Mouse (Mus musculus) heart, postnatal 25 days (tissue): Measurements from ENCODE around the gene Lemd1. TPM values are rescaled to one million over a fixed set of nuclear protein-coding genes. Genes with fewer than 3 reads are reported as not detected.

ENCODE experiments used
- DNase-seq: peaks from one replicate; pipeline ENCODE4 v3.0.0; 2022; ENCODE audit warnings: low spot score
- intact Hi-C: fragments of 180-260 bp; cut with DNase I; formaldehyde crosslinking; loops from one replicate; pipeline ENCODE4 v1.15.1; 2025
- total RNA-seq, 2 experiments: library from RNA; stranded (reverse); gene quantifications; 2 replicates each; pipeline ENCODE4 v1.2.3; 2021

The Lemd1 gene
- total RNA-seq, 2 experiments from 2014 or later: not detected

DNA sequence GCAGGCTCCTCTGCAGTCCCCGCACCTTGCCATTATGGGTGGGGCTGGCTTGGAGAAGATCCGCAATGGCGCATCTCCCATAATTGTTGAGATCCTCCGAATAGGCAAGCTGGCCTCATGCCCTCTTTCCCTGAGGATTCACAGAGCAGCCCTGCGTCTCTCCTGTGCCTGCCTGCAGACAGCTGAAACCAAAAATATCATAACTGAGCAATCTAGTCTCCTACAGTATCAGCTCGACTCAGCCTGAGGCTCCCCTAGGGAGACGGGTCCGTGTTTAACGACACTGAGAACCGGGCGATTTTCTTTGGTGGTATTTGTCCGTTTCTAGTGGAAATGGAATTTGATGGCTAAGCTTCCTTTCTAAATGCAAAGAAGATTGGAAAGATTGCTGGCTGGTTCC lies 8.7 kb downstream of the Lemd1 start:
- no peak for DNase-seq
- intact Hi-C loops: no loop called here

GRCm38 (mm10) chr1:132200562-132201510 lies 9.6 kb downstream of the Lemd1 start:
- DNase-seq: no peak

GRCm38 (mm10) chr1:132201511-132201860 lies 10.3 kb downstream of the Lemd1 start:
- intact Hi-C loops: no loop called here
- DNase-seq: no peak

More at GRCm38 (mm10) chr1:132200562-132201510, 9.6 kb downstream of the Lemd1 start:
- intact Hi-C loops: no loop called here

DNA sequence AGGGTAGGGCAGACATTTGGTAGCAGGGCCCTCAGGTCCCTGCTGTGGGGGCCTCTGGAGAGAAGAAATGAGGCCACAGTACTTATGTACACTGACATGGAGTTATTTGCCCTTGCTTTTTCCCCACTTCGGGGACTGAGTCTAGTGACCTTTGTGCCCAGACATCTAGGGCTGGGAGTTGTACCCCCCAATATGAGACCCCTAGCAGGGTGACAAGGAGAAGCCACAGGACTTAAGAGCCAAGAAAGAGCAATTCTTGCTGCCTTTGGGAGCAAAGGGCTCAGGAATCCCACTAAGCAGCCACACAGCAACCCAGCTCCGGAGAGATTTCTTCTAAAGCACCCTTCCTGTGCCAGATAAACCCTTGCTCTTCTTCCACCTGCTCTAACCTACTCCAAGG lies 10.7 kb downstream of the Lemd1 start:
- intact Hi-C loops: no loop called here

DNA sequence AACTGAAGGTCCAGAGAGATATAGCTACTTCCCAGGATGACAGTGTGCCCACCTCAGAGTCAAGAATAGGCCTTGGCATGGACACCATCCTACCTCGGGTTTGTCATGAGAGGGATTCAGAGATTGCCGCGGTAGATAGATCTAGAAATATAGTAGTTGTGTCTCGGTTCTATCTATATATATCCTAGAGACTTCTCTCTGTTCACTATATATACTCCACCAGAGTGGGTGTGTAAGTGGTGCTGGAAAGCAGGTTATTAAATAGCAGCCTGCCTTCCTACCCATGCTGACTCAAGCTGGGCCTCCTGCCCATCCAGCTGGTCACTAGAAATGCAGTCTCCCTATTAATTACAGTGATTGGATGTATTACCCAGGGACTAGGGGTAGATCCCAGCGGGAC lies 11.5 kb downstream of the Lemd1 start:
- intact Hi-C loops: no loop called here
- no peak for DNase-seq

More for the DNA sequence above, 10.7 kb downstream of the Lemd1 start:
- DNase-seq: no peak

DNA sequence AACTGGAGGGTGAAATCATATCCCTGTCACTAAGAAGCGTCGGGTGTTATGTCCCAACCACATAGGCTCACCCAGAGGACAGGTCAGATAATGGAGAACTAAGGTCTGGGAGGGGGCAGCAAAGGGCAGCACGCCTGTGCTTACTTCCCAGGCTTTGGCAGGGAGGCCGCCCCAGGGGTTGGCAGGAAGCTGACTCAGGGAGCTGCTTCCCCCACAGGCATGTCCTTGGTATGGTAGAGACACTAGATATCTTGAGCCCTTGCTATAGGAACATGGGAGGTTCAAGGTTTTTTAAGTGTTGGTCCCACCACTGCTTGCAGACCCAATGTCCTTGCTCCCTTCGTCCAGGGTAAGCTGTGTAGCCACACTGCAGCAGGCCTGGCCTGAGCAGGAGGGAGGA lies 14.7 kb downstream of the Lemd1 start:
- intact Hi-C loops: no loop called here
- DNase-seq: no peak

DNA sequence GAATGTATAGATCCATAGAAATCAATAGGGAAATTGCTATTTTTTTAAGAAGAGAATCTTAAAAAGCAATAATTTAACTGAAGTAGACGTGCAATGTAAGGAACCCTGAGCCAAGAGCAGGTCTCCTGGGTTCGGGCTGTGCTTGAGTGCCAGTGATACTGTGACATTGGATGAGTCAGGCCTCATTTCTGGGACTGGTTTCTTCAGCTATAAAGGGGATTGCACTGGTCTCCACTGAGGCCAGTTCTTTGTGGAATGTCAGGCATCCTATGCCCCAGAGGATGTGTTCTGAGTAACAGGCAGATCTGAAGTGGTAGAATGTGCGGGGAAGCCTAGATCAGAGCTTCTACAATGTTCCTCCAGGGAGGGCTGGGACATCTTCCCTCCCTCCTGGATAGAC lies 15.6 kb downstream of the Lemd1 start:
- no peak for DNase-seq
- intact Hi-C loops: no loop called here

- intact Hi-C loops: no loop called here
- DNase-seq: no peak
Observed at GRCm38 (mm10) chr1:132208154-132208553, 16.9 kb downstream of the Lemd1 start.

GRCm38 (mm10) chr1:132209400-132209799 lies 18.2 kb downstream of the Lemd1 start:
- no peak for DNase-seq
- intact Hi-C loops: no loop called here

- intact Hi-C loops: loop anchor here (2.0 kb wide), 1 partner anchor 26 kb away; no protein-coding TSS in a partner anchor
- no peak for DNase-seq
Observed at GRCm38 (mm10) chr1:132210922-132211321, 19.7 kb downstream of the Lemd1 start.

- intact Hi-C loops: loop anchor here (2.0 kb wide), 1 partner anchor 25 kb away; no protein-coding TSS in a partner anchor
- no peak for DNase-seq
Observed at GRCm38 (mm10) chr1:132211672-132212071, 20.4 kb downstream of the Lemd1 start.

DNA sequence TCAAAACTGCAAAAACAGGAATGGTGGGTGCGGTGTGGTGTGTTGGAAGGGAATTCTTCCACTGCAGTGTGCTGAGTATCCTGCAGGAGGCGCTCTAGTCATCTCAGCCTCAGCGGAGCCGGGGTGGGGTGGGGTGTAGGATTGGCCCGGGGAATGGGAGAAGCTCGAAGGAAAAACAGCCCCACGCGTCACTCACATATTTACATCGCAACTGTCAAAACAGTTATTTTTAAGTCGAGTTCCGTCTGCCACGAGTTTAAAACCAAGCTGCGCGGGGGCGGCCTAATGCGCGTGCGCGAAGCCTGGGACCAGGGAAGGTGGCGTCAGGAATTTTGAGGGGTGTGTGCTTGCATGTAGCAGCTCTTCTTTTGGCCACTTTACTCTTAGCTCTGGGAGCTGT lies 21.0 kb downstream of the Lemd1 start:
- DNase-seq: no peak
- intact Hi-C loops: no loop called here

GRCm38 (mm10) chr1:132213076-132213475 lies 21.8 kb downstream of the Lemd1 start:
- intact Hi-C loops: no loop called here
- no peak for DNase-seq

DNA sequence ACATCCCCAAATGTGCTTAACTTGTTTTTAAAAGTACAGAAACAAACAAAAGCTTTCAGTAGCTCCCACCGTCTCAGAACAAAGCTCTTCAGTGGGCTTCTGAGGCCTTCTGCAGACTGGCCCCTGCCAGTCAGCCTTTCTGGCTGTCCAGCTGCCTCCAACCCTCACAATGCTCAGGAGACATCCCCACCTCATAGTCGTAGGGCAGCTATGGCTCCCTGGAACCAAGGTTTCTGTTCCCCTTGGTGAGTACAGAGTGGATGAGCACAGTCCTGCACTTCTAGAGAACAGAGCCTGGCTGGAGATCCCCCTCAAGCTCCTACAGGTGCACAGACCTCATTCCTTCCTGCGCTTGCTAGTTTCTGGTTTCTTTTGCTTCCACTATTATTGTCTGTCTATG lies 25.0 kb downstream of the Lemd1 start:
- no peak for DNase-seq
- intact Hi-C loops: no loop called here

GRCm38 (mm10) chr1:132221627-132222026 lies 30.4 kb downstream of the Lemd1 start:
- intact Hi-C loops: no loop called here
- no peak for DNase-seq

- intact Hi-C loops: no loop called here
- no peak for DNase-seq
Observed at GRCm38 (mm10) chr1:132222166-132222565, 30.9 kb downstream of the Lemd1 start.

DNA sequence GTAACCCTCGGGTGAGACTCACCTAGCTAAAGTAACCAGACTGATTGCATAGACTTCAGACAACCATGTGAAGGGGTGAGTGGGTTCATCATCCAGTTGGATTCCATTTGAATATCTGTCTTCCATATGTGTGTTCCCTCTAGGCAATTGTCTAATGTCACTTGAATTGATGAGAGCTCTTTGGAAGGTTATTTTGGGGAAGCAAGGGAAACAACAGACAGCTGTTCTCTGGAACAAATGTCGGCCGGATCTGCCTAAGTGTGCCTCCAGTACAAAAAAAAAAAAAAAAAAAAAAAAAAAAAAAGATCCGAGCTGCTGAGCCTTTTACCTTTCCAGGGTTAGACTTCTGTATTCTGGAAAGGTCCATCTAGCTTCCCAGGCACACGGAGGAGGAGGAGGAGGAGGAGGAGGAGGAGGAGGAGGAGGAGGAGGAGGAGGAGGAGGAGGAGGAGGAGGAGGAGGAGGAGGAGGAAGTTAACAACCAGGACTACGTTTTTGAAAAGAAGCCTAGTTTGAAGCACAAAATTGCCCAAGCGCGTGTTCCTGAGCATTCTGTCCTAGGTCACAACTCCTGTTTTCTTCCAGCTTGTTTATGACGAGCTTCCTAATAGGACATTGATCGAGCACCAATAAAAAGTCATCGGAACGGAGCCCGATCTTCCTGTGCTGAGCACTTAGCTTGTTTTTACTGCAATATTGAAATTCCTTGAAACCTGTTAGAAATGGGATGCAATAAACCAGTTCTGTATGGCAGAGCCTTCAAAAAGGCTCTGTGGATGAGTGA lies 35.3 kb downstream of the Lemd1 start:
- intact Hi-C loops: no loop called here
- no peak for DNase-seq

DNA sequence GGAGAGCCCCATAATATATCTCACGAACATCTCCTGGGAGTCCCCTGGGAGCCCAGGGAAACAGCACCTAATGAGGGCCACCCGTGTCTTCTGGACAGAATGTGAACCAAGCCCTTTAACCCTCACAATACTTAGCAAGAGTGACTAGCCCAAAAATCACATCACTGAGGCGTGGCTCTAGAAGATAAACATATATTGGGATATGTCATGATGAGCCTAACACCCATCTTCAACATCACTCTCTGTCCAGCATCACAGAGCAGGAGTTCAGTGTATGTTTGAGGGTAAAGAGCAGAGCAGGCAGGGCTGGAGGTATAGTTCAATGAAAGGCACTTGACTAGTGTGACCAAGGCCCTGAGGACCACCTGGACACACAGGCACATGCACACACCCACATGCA lies 38.4 kb downstream of the Lemd1 start, which contains the start of gene Gm10188:
Gm10188 (minus strand) TSS at position 101 of the 400 bp plus-strand sequence.
- intact Hi-C loops: loop anchor here (10.0 kb wide), 2 partner anchors 125 to 245 kb away; no protein-coding TSS in a partner anchor

GRCm38 (mm10) chr1:132231470-132232274 lies 40.4 kb downstream of the Lemd1 start:
- intact Hi-C loops: loop anchor here (10.0 kb wide), 2 partner anchors 123 to 247 kb away; no protein-coding TSS in a partner anchor
- DNase-seq: no peak

More for the DNA sequence above, 38.4 kb downstream of the Lemd1 start, which contains the start of gene Gm10188:
- no peak for DNase-seq

DNA sequence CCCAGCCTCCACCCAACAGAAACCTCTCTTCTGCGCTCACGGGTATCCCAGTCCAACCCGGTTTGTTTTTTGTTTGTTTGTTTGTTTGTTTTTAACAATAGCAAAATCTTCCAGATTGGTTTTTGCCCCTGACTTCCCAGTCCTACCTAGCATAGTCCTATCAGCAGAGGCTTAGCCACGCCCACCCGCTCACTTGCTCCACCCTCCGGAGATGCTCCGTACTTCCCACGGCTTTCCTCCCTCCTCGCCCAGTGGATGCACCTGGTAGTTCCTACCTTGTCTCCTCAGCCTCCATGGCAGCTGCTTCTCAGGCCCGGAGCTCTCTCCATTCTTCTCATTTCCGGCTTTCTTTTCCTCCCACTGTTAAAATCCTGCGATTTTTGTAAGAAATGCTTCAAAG lies 42.3 kb downstream of the Lemd1 start:
- no peak for DNase-seq

More for the DNA sequence above, 42.3 kb downstream of the Lemd1 start:
- intact Hi-C loops: loop anchor here (10.0 kb wide), 2 partner anchors 121 to 249 kb away; no protein-coding TSS in a partner anchor
